Mouse (Mus musculus): ENCODE data around the gene Slc27a5. TPM values are rescaled to one million over a fixed set of nuclear protein-coding genes. Genes with fewer than 3 reads are reported as not detected.

Slc27a5 gene
- total RNA-seq, 2 experiments from 2014 or later, result not detected

DNA sequence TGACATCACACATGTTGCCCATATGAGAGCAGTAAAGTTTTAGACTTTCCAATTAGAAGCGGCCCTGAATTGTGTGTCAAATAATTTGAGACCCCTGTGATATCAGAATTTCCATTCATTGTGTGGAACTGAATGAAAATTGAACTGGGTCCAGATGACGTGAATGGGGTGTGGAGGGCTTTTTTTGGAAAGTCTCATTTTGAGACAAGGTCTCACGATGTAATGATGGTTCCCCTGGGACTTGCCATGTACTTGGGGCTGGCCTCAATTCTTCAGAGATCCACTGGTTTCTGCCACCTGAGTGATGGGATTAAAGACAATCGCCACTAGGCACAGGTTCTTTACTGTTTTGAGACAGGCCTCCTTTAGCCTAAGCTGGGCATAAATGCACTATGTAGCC lies 57.4 kb downstream of the Slc27a5 start:
- ATAC-seq (replicated peaks; ENCODE audit: poor library complexity, severe bottlenecking), result no peak

Other genes starting within 250 kb of the Slc27a5 start
- gene Zscan18, start 194.6 kb downstream of the Slc27a5 start, total RNA-seq (2014; fragmentation: Nextera tagmentation), result 0.26 and 3.4 TPM in 2 replicates
- gene Zscan18, start 194.6 kb downstream of the Slc27a5 start, total RNA-seq (2017), result 1.6 and 3.3 TPM in 2 replicates
- 9.1 and 16.6 TPM in 2 replicates for gene Zfp329, start 179.3 kb downstream of the Slc27a5 start, total RNA-seq (2014; fragmentation: Nextera tagmentation)
- 6.7 and 8.3 TPM in 2 replicates for gene Zfp329, start 179.3 kb downstream of the Slc27a5 start, total RNA-seq (2017)
- 28.1 and 34.8 TPM in 2 replicates for gene Zfp110, start 163.4 kb downstream of the Slc27a5 start, total RNA-seq (2014; fragmentation: Nextera tagmentation)
- gene Zfp110, start 163.4 kb downstream of the Slc27a5 start, total RNA-seq (2017), result 38.2 and 45.9 TPM in 2 replicates
- 3.4 and 3.6 TPM in 2 replicates for gene Zfp128, start 117.0 kb downstream of the Slc27a5 start, total RNA-seq (2014; fragmentation: Nextera tagmentation)
- 2.5 and 3.1 TPM in 2 replicates for gene Zfp128, start 117.0 kb downstream of the Slc27a5 start, total RNA-seq (2017)
- 26.6 and 32.4 TPM in 2 replicates for gene Zscan22, start 100.4 kb downstream of the Slc27a5 start, total RNA-seq (2014; fragmentation: Nextera tagmentation)
- 4.8 and 8.1 TPM in 2 replicates for gene Zscan22, start 100.4 kb downstream of the Slc27a5 start, total RNA-seq (2017)
- gene Rps5, start 75.9 kb downstream of the Slc27a5 start, total RNA-seq (2014; fragmentation: Nextera tagmentation), result 2,621 and 2,837 TPM in 2 replicates
- gene Rps5, start 75.9 kb downstream of the Slc27a5 start, total RNA-seq (2017), result 1,142 and 1,421 TPM in 2 replicates
- gene Rnf225, start 70.8 kb downstream of the Slc27a5 start, total RNA-seq (2014; fragmentation: Nextera tagmentation), result 0.92 and 0.95 TPM in 2 replicates
- 0.26 and 0.88 TPM in 2 replicates for gene Rnf225, start 70.8 kb downstream of the Slc27a5 start, total RNA-seq (2017)
- 5.9 and 8.6 TPM in 2 replicates for gene Zfp324, start 32.4 kb downstream of the Slc27a5 start, total RNA-seq (2014; fragmentation: Nextera tagmentation)
- 7.6 and 7.8 TPM in 2 replicates for gene Zfp324, start 32.4 kb downstream of the Slc27a5 start, total RNA-seq (2017)
- 5.4 and 9.5 TPM in 2 replicates for gene Zfp446, start 20.3 kb downstream of the Slc27a5 start, total RNA-seq (2014; fragmentation: Nextera tagmentation)
- gene Zfp446, start 20.3 kb downstream of the Slc27a5 start, total RNA-seq (2017), result 3.0 and 4.0 TPM in 2 replicates
- gene Trim28, start 922 bp upstream of the Slc27a5 start, total RNA-seq (2014; fragmentation: Nextera tagmentation), result 599 and 728 TPM in 2 replicates
- gene Trim28, start 922 bp upstream of the Slc27a5 start, total RNA-seq (2017), result 489 and 493 TPM in 2 replicates
- 8.5 and 19.8 TPM in 2 replicates for gene Zbtb45, start 11.8 kb upstream of the Slc27a5 start, total RNA-seq (2014; fragmentation: Nextera tagmentation)
- gene Zbtb45, start 11.8 kb upstream of the Slc27a5 start, total RNA-seq (2017), result 4.9 and 11.9 TPM in 2 replicates
- gene Chmp2a, start 36.6 kb upstream of the Slc27a5 start, total RNA-seq (2014; fragmentation: Nextera tagmentation), result 117 and 163 TPM in 2 replicates
- gene Chmp2a, start 36.6 kb upstream of the Slc27a5 start, total RNA-seq (2017), result 162 and 196 TPM in 2 replicates
- gene Ube2m, start 40.1 kb upstream of the Slc27a5 start, total RNA-seq (2014; fragmentation: Nextera tagmentation), result 196 and 197 TPM in 2 replicates
- 126 and 132 TPM in 2 replicates for gene Ube2m, start 40.1 kb upstream of the Slc27a5 start, total RNA-seq (2017)
- gene Mzf1, start 56.6 kb upstream of the Slc27a5 start, total RNA-seq (2014; fragmentation: Nextera tagmentation), result 0.43 TPM in 1 of 2 replicates, not detected in the other
- gene Mzf1, start 56.6 kb upstream of the Slc27a5 start, total RNA-seq (2017), result 0.30 and 0.57 TPM in 2 replicates
- not detected in 2 replicates for gene Vmn1r85, start 97.0 kb upstream of the Slc27a5 start, total RNA-seq (2014; fragmentation: Nextera tagmentation)
- gene Vmn1r85, start 97.0 kb upstream of the Slc27a5 start, total RNA-seq (2017), result not detected in 2 replicates
- gene Vmn1r86, start 121.7 kb upstream of the Slc27a5 start, total RNA-seq (2014; fragmentation: Nextera tagmentation), result not detected in 2 replicates
- gene Vmn1r86, start 121.7 kb upstream of the Slc27a5 start, total RNA-seq (2017), result not detected in 2 replicates
- gene Vmn1r87, start 142.0 kb upstream of the Slc27a5 start, total RNA-seq (2014; fragmentation: Nextera tagmentation), result not detected in 2 replicates
- not detected in 2 replicates for gene Vmn1r87, start 142.0 kb upstream of the Slc27a5 start, total RNA-seq (2017)
- gene Vmn1r88, start 161.4 kb upstream of the Slc27a5 start, total RNA-seq (2014; fragmentation: Nextera tagmentation), result 0.26 TPM in 1 of 2 replicates, not detected in the other
- not detected in 2 replicates for gene Vmn1r88, start 161.4 kb upstream of the Slc27a5 start, total RNA-seq (2017)
- not detected in 2 replicates for gene Vmn1r89, start 214.8 kb upstream of the Slc27a5 start, total RNA-seq (2014; fragmentation: Nextera tagmentation)
- not detected in 2 replicates for gene Vmn1r89, start 214.8 kb upstream of the Slc27a5 start, total RNA-seq (2017)

Data from granulocyte monocyte progenitor cell, adult 5-6 weeks (primary cell).